Mouse (Mus musculus) midbrain, embryonic 16.5 days (tissue): ENCODE results near the gene Cntn2. TPM values are rescaled to one million over a fixed set of nuclear protein-coding genes. Genes with fewer than 3 reads are reported as not detected.

Experiments
- ATAC-seq: fragments of 200-750 bp; cut with Nextera tagmentation; 2 replicates; pipeline ENCODE4 v1.8.0; 2017; ENCODE audit warnings: moderate TSS enrichment
- H3K27ac ChIP-seq: fragments of 300-500 bp; sonication (generic); 2 replicates; pipeline ENCODE4 v1.5.1; 2014; ENCODE audit warnings: mild to moderate bottlenecking, low read length, mixed read lengths
- H3K27me3 ChIP-seq: fragments of 300-500 bp; sonication (generic); 2 replicates; pipeline ENCODE4 v1.6.1; 2014; ENCODE audit warnings: low read depth, low read length, mixed read lengths; ENCODE audit not compliant: control insufficient read depth, insufficient read depth
- H3K36me3 ChIP-seq: fragments of 300-500 bp; sonication (generic); 2 replicates; pipeline ENCODE4 v1.6.1; 2014; ENCODE audit warnings: mild to moderate bottlenecking, low read length, moderate library complexity, mixed read lengths; ENCODE audit not compliant: control insufficient read depth, insufficient read depth
- H3K4me1 ChIP-seq: fragments of 300-500 bp; sonication (generic); 2 replicates; pipeline ENCODE4 v1.6.1; 2014; ENCODE audit warnings: mild to moderate bottlenecking, low read length, mixed read lengths; ENCODE audit not compliant: control insufficient read depth, insufficient read depth
- H3K4me2 ChIP-seq: fragments of 300-500 bp; sonication (generic); 2 replicates; pipeline ENCODE4 v1.6.1; 2014; ENCODE audit warnings: mild to moderate bottlenecking, low read length, mixed read lengths
- H3K4me3 ChIP-seq: fragments of 300-500 bp; sonication (generic); 2 replicates; pipeline ENCODE4 v1.5.1; 2014; ENCODE audit warnings: low read depth, mild to moderate bottlenecking, low read length, moderate library complexity, mixed read lengths
- H3K9ac ChIP-seq: fragments of 300-500 bp; sonication (generic); 2 replicates; pipeline ENCODE4 v1.6.1; 2014; ENCODE audit warnings: low read depth, low read length, mixed read lengths
- H3K9me3 ChIP-seq: fragments of 300-500 bp; sonication (generic); replicated peaks from 2 replicates; pipeline ENCODE4 v1.6.1; 2014; ENCODE audit warnings: mild to moderate bottlenecking, low read length, mixed read lengths; ENCODE audit not compliant: control insufficient read depth, poor library complexity, severe bottlenecking
- WGBS: fragments of 180-500 bp; shearing (Covaris S2); extraction: QIAGEN DNeasy Blood & Tissue Kit; methylation state at CpG from one replicate; pipeline ENCODE4 v1.1.7; 2014; 5-methylcytosine and 5-hydroxymethylcytosine counted together
- polyA plus RNA-seq: library from polyadenylated mRNA; unstranded; fragments of >200 nt; fragmentation: Nextera tagmentation; extraction: Ambion mirVana; gene quantifications from 2 replicates; pipeline ENCODE4 v1.2.1, GENCODE M21; 2015

The Cntn2 gene
- polyA plus RNA-seq, 1 experiment from 2014 or later: 28.2 TPM

GRCm38 (mm10) chr1:132464651-132465050 lies 78.4 kb downstream of the Cntn2 start:
- Histone ChIP-seq H3K4me2 (no peak overlapping the region), H3K27me3 (no peaks in the 10 kb centered on the region), H3K4me1 (no peaks in the 10 kb centered on the region), H3K27ac (no peak overlapping the region), H3K36me3 (peaks cover 17% of the 10 kb centered on the region), H3K9ac (no peak overlapping the region), H3K4me3 (no peak overlapping the region), H3K9me3 (no peaks in the 10 kb centered on the region)
- ATAC-seq: no peak
- WGBS: 90% methylated on average over 5 of the region's 5 CpGs

Other genes with a start within 250 kb of the Cntn2 start
- gene Klhdc8a, start 244.6 kb downstream of the Cntn2 start, polyA plus RNA-seq: 8.3 and 10.8 TPM in 2 replicates
- 19.8 and 22.0 TPM in 2 replicates for gene Nuak2, start 227.1 kb downstream of the Cntn2 start, polyA plus RNA-seq
- 33.3 and 38.1 TPM in 2 replicates for gene Tmcc2, start 152.0 kb downstream of the Cntn2 start, polyA plus RNA-seq
- 10.3 and 10.5 TPM in 2 replicates for gene Dstyk, start 125.7 kb downstream of the Cntn2 start, polyA plus RNA-seq
- gene Rbbp5, start 65.9 kb downstream of the Cntn2 start, polyA plus RNA-seq: 44.8 and 49.6 TPM in 2 replicates
- 0.81 and 1.3 TPM in 2 replicates for gene Tmem81, start 37.0 kb downstream of the Cntn2 start, polyA plus RNA-seq
- gene Nfasc, start 198.5 kb upstream of the Cntn2 start, polyA plus RNA-seq: 42.7 and 45.4 TPM in 2 replicates